Mouse (Mus musculus) right cerebral cortex, postnatal 4 days (tissue): ENCODE data around the gene Fam117b.

ENCODE experiments used
- DNase-seq: peaks from one replicate; pipeline ENCODE4 v3.0.0-alpha.2; 2022

The Fam117b gene

DNA sequence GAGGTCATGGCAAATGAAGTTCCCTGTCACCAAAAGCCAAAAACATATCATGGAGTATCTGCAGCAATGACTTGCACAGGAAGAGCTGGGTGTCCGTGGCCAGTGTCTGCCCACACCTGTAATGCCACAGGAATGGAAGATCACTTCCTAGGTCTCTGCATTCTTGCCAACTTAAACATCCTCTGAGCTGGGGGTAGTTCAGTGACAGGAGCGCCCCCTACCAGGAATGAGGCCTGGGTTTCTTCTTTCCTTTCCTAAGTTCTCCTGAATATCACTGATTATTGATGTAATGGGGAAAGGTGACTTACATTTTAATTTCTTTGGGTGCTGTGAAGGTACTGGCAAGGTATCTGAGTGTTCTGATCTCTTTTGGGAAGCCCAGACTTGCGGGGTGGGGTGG is 82.8 kb downstream of the Fam117b start:
- DNase-seq, result no peak

DNA sequence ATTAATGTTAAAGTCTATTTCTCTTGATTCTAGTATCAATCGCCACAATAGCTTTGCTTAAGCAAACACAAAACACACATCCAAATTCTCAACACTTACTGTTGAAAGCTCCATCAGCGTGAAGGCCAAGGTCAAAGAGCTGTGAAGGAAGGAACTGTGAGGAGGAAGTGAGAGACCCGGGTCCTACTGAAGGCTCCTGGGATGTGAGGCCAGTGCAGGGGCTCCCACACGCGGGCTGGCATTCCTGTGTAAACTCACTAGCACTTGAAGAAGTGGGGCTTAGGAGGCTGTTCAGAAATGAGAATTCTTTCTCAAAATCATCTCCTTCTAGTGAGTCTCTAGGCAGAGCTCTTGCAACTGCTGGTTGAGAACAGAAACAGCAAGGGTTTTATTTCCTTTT is 84.5 kb downstream of the Fam117b start:
- no peak for DNase-seq

DNA sequence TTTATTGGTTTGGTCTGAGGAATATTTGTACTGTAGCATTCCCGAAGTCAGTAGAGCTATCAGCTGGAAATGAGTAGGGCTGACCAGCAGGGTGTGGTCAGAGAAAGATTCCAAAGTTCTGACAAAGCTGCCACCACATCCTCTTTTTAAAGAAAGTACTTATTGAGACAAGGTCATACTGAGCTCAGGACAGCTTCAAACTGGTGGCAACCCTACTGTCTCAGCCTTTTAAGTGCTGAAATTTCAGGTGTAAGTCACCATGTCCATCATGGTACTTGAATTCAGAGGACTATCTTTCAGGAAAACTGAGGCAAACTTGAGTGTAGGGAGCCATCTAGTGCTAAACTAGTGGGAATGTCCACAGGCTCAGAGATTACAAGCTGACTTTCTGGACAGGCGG is 87.5 kb downstream of the Fam117b start:
- no peak for DNase-seq

DNA sequence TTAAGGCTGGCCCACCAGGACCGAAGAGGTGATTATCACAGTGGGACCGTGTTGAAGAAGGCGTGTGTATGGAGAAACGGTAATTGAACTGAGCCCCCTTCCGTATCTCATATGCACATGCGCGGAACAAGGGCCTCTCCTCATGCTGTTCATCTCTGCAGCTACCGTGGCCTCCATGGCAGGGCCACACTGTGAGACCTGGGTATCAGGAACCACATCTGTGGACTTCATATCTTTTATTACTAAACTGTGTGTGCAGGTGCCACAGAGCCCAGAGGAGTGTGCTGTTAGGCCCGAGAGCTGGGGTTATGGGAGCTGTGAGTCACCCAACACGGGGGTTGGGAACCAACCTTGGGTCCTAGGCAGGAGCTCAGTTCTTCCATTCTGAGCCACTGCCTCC is 94.5 kb downstream of the Fam117b start:
- no peak for DNase-seq

- no peak for DNase-seq
Observed at GRCm38 (mm10) chr1:60008743-60009142, 95.9 kb downstream of the Fam117b start.

DNA sequence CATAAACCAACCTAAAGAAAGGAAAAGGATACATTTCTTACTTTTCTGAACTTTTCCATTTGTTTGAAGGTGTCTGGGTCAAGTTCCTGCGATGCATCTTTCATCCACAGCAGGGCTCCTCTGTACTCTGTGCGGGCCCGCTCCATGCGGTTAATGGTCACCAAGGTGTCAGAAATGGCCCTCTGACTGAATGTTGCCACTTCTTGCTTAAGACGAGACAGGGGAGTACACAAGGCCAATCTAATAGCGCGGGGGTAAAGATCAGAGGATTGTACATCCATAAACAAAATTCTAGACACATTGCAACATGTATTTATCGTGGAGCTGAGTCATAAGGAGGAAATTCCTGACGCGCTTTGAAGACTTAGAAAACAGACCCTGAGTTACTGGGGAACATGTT is 101.0 kb downstream of the Fam117b start:
- DNase-seq, result no peak

DNA sequence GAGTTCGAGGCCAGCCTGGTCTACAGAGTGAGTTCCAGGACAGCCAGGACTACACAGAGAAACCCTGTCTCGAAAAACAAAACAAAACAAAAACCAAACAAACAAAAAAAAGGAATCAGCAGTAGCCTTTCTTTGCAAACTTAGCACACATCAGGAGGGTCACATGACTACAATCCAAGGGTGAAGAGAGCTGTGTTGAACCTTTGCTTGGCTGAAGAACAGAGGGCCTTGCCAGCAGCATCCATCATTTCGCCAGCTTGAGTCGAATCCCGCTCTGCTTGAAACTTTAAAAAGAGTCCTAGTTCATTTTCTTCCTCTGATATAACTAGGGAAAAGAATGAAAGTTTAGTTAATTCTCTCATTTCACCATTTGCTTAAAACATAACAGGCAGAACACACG is 102.7 kb downstream of the Fam117b start:
- DNase-seq, result no peak

- DNase-seq, result no peak
Observed at GRCm38 (mm10) chr1:60016136-60016611, 103.4 kb downstream of the Fam117b start.

DNA sequence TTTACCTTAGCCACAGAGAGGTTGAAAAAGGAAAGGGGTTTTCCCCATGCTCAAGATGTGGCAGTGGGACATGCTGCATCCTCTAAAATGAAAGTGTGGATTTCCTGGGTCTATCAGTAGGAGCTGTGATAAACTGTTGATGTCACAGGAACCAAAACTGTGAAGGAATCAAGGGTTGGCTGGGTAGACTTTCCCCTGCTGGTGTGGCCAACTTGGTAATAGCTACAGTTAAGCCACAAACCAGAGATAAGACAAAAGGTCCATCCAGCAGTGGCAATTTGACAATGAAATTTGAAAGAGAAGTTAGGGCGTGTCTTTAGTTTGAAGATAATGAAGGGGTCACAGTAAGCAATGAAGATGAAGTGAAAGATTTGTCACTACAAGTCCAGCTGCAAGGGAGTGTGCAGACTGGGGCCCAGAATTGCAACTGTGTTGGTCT is 104.2 kb downstream of the Fam117b start:
- no peak for DNase-seq
